Mouse (Mus musculus) E14TG2a.4 (cell line): Measurements from ENCODE around the gene Napepld.

Source experiments
- CTCF ChIP-seq: conservative IDR thresholded peaks from 2 replicates; pipeline ENCODE4 v1.5.1; 2014; ENCODE audit warnings: low read length
- POU5F1 ChIP-seq: IDR thresholded peaks from 2 replicates; pipeline ENCODE4 v1.6.1; 2014; ENCODE audit warnings: low read length, borderline replicate concordance

- TF ChIP-seq POU5F1: no peak
- TF ChIP-seq CTCF: no peak
Measured at GRCm38 (mm10) chr5:21718546-21718945, 17.4 kb upstream of the Napepld start.
